Mouse (Mus musculus): ENCODE measurements around the gene Sult5a1.

DNA sequence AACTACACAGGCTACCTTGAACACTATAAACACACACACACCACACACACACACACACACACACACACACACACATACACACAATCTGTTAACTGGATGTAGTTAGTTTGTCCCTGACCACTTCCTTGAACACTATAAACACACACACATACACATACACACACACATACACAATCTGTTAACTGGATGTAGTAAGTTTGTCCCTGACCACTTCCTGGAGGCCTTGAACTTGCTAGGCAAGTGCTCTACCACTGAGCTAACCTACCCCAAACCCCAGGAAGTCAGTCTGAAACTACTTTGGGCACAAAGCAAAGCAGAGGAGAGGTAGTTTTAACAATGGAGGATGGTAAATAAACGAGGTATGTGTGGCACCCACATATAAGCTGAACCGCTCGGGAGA, 45.5 kb upstream of the Sult5a1 start:
- no peak for TF ChIP-seq CTCF (conservative IDR thresholded peaks at IDR 0.05; ENCODE audit: insufficient read depth, insufficient read length, low read depth, low read length)
- TF ChIP-seq POLR2A (IDR thresholded peaks at IDR 0.05; ENCODE audit: low read depth, low read length) = no peak
